Mouse (Mus musculus) bone marrow, adult 2 months (tissue): ENCODE measurements around the gene Gzf1.

Experiments used
- CTCF ChIP-seq: fragments of 200-500 bp; IDR thresholded peaks from 2 replicates; pipeline ENCODE4 v1.5.1; 2011; ENCODE audit warnings: low read length, control low read depth; ENCODE audit not compliant: control insufficient read depth, insufficient read depth
- POLR2A ChIP-seq: fragments of 200-500 bp; IDR thresholded peaks from 2 replicates; pipeline ENCODE4 v1.6.1; 2011; ENCODE audit warnings: low read depth, mild to moderate bottlenecking, control low read depth, low read length, borderline replicate concordance; ENCODE audit not compliant: control insufficient read depth

DNA sequence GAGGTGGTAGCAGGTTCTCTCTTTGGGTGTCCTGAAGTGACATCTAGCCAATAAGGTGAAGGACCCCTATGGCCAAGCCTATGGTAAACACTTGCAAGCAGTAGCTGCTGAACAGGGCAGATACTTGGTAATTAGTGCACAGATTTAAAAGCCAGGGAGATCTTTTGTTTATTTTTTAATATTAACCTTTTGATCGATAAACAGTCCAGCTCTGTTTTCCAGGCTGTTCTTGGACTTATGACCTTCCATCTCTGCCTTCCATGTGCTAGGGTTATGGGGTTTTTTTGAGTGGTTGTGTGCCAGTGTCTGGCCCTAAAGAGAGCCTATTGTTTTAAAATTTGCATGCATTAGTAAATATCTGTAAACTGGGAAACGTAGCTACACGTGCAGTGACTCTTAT, 9.5 kb downstream of the Gzf1 start:
- no peak for TF ChIP-seq CTCF
- TF ChIP-seq POLR2A, result no peak
